Mouse (Mus musculus): ENCODE results near the gene Wdr92.

DNA sequence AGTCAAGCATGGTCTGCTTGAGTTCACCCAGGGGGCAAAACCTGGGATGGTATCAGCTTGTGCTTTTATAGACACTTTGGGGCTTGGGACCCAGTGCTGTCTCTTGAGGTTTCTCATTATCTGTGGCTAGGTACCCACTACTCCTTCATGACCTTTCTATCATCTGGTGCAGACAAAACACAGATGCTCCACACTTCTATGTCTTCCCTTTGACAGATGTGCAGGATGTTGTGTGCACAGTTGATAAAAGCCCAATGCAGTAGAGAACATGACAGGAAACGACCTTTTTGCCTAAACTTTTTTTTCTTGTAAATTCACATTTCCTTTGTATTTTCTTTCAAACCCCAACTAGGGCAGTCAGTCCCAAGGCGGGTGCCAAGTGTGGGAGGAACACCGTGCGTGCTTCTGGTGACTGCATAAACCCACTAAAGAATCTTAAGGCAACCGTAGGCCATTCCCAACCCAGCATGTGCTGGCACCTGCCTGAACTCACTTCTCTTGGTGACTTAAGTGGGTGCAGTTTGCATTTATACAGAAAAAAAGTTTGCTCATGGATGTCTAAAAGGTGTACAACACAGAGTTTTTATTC lies 54.6 kb downstream of the Wdr92 start:
- TF ChIP-seq CTCF (IDR thresholded peaks at IDR 0.05; ENCODE audit: control insufficient read depth, insufficient read depth, insufficient replicate concordance, low read depth, low read length) (no peak), POLR2A (IDR thresholded peaks at IDR 0.05; ENCODE audit: control insufficient read depth, low read depth, low read length) (no peak)

Measured in testis, adult 2 months (tissue).